ENCODE assay signal across 7 mouse cellular contexts in the genomic region with DNA sequence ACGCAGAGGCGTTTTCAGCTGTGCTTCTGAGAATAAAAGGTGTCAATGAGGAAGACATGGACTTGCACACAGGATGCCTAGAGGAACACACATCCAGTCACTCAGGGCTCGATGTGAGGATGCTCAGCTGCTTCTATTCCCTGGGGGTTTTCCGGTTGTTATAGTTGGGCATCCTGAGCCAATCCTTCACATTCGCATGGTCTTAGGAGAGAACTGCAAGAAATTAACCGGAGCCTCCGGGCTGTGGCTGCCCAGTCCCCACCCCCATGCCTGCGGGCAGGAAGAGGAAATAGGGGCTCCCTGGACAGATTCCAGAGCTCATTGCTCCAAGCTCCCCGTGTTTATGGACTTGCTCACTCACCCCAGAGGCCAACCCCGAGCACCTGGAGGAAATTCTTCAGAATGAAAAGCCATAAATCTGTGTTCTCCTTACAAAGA.
A peak's percentile ranks its signal among the peaks of the same experiment; 100 is the strongest.
DNase-seq lines count a peak whose midpoint lies in the region; ATAC-seq and TF ChIP-seq lines count a peak whose summit lies in the region.

No protein-coding gene starts in this region.

- no peaks in the 10 kb centered on the region for H3K36me3 ChIP-seq in heart, embryonic 15.5 days
- H3K36me3 ChIP-seq in kidney, embryonic 16.5 days (ENCODE audit: insufficient read depth, low read length): no peaks in the 10 kb centered on the region

- no peaks in the 10 kb centered on the region for H3K9me3 ChIP-seq in heart, embryonic 15.5 days (replicated peaks)
- no peaks in the 10 kb centered on the region for H3K9me3 ChIP-seq in kidney, embryonic 16.5 days (ENCODE audit: low read length)

- peak overlapping the region; percentile 18; the same call in 1 of the 2 replicates for H3K9ac ChIP-seq in heart, embryonic 15.5 days
- H3K9ac ChIP-seq in kidney, embryonic 16.5 days (replicated peaks; ENCODE audit: low read length): peak overlapping the region; percentile 53

- no peak for ATAC-seq in heart, embryonic 15.5 days (replicated peaks; ENCODE audit: insufficient number of reproducible peaks, insufficient read depth, low FRiP score, low read depth)
- ATAC-seq in kidney, embryonic 16.5 days (ENCODE audit: low FRiP score, low TSS enrichment): peak; percentile 32; the same call in 1 of the 2 replicates

- no peaks in the 10 kb centered on the region for H3K27me3 ChIP-seq in heart, embryonic 15.5 days
- H3K27me3 ChIP-seq in kidney, embryonic 16.5 days (ENCODE audit: insufficient read depth, low read length): no peaks in the 10 kb centered on the region

- peak overlapping the region; percentile 81 for H3K27ac ChIP-seq in cortical plate, adult 2 months (ENCODE audit: insufficient read depth, low read length)
- H3K27ac ChIP-seq in heart, embryonic 15.5 days: peak overlapping the region; percentile 93
- peak overlapping the region; percentile 91 for H3K27ac ChIP-seq in kidney, embryonic 16.5 days (ENCODE audit: low read length)

- peak; percentile 54 for DNase-seq in adrenal gland, adult 8-10 months
- DNase-seq in lung, postnatal 36 days: peak; percentile 59
- peak; percentile 60 for DNase-seq in testis, postnatal 10 days (ENCODE audit: low spot score)
- no peak for DNase-seq in Muller cell, postnatal 12 days (ENCODE audit: inconsistent ontology term)

- peaks cover 28% of the 10 kb centered on the region for H3K4me1 ChIP-seq in cortical plate, adult 2 months (ENCODE audit: control insufficient read depth, insufficient read depth, low read length)
- peaks cover 96% of the 10 kb centered on the region for H3K4me1 ChIP-seq in heart, embryonic 15.5 days (replicated peaks)
- H3K4me1 ChIP-seq in kidney, embryonic 16.5 days (ENCODE audit: insufficient read depth, low read length): peaks cover 96% of the 10 kb centered on the region

- peak overlapping the region; percentile 48 for H3K4me2 ChIP-seq in heart, embryonic 15.5 days
- H3K4me2 ChIP-seq in kidney, embryonic 16.5 days (replicated peaks; ENCODE audit: low read depth, low read length): peak overlapping the region; percentile 41

- no peak for TF ChIP-seq CTCF in cortical plate, adult 2 months (IDR thresholded peaks at IDR 0.05; ENCODE audit: extremely low read depth, insufficient read depth, low read length)

- 28% methylated on average over 10 of the region's 10 CpGs for WGBS in heart, embryonic 15.5 days
- 9% methylated on average over 10 of the region's 10 CpGs for WGBS in kidney, embryonic 16.5 days

- H3K4me3 ChIP-seq in cortical plate, adult 2 months (ENCODE audit: insufficient read depth, low read length): no peak overlapping the region; the same call in 1 of the 2 replicates
- H3K4me3 ChIP-seq in heart, embryonic 15.5 days: peak overlapping the region; percentile 17; the same call in 1 of the 2 replicates
- peak overlapping the region; percentile 13; the same call in 1 of the 2 replicates for H3K4me3 ChIP-seq in kidney, embryonic 16.5 days (ENCODE audit: low read length)

- TF ChIP-seq POLR2A in cortical plate, adult 2 months (IDR thresholded peaks at IDR 0.05; ENCODE audit: extremely low read depth, insufficient read depth, low read length): no peak
